Mouse (Mus musculus) left cerebral cortex, postnatal 25 days (tissue): Measurements from ENCODE around the gene Klrd1. TPM values are rescaled to one million over a fixed set of nuclear protein-coding genes. Genes with fewer than 3 reads are reported as not detected.
"Not testable (repeated sequence)": the region's sequence is repeated elsewhere in the genome, so short reads cannot be mapped to it uniquely, and the experiment has no call there.

Experiments
- DNase-seq, 2 experiments: peaks; one replicate each; pipeline ENCODE4 v3.0.0; 2022; ENCODE audit warnings: low spot score in 2 of 2, mixed read lengths in 1 of 2
- intact Hi-C: fragments of 180-260 bp; cut with DNase I; formaldehyde crosslinking; loops from one replicate; pipeline ENCODE4 v1.15.1; 2025
- total RNA-seq, 2 experiments: library from RNA; stranded (reverse); gene quantifications; 2 replicates each; pipeline ENCODE4 v1.2.3; 2021

Gene Klrd1
- total RNA-seq, 2 experiments from 2014 or later: not detected

DNA sequence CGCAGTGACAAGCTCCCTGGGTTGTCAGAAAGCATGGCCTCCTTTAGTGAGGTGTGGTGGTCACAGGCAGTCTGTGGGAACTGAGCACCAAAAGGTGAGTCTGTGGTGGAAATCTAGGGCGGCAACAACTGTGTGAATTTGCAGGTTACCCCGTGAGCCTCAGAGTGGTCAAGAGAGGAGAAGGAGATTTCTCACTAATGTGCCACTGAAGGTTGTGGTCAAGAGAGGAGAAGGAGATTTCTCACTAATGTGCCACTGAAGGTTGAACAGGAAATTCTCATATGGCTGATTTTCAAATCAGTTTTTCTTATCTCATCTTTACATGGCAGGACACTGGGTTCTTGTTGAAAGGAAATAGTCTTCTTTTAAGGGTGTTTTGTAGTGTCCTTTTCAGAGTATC is 52.5 kb downstream of the Klrd1 start:
- DNase-seq, intact Hi-C loops: not testable (repeated sequence)

Other genes with a start within 250 kb of the Klrd1 start
- gene Clec12a, start 249.1 kb upstream of the Klrd1 start, total RNA-seq: under 1 TPM in 1 of 2 experiments, not detected in 1; 0.28 TPM
- not detected for gene Clec12b, start 205.9 kb upstream of the Klrd1 start, total RNA-seq
- gene Clec1b, start 194.5 kb upstream of the Klrd1 start, total RNA-seq: not detected
- gene Clec9a, start 182.9 kb upstream of the Klrd1 start, total RNA-seq: not detected
- under 1 TPM; 0.66 to 0.85 TPM for gene Clec1a, start 139.8 kb upstream of the Klrd1 start, total RNA-seq
- gene Olr1, start 84.6 kb upstream of the Klrd1 start, total RNA-seq: not detected
- not detected for gene Tmem52b, start 79.2 kb upstream of the Klrd1 start, total RNA-seq
- 100 to 1,000 TPM; 690 to 697 TPM for gene Gabarapl1, start 58.6 kb upstream of the Klrd1 start, total RNA-seq
- not detected for gene Klre1, start 13.9 kb upstream of the Klrd1 start, total RNA-seq
- not detected for gene Klrk1, start 32.1 kb downstream of the Klrd1 start, total RNA-seq
- not detected for gene Klrc3, start 51.6 kb downstream of the Klrd1 start, total RNA-seq
- not detected for gene Klrc2, start 68.9 kb downstream of the Klrd1 start, total RNA-seq
- gene Klrc1, start 87.2 kb downstream of the Klrd1 start, total RNA-seq: not detected
- gene Klri1, start 125.3 kb downstream of the Klrd1 start, total RNA-seq: not detected
- not detected for gene Klri2, start 148.7 kb downstream of the Klrd1 start, total RNA-seq
- not detected for gene Gm156, start 192.5 kb downstream of the Klrd1 start, total RNA-seq